Mouse (Mus musculus): ENCODE data around the gene Elobl. TPM values are rescaled to one million over a fixed set of nuclear protein-coding genes. Genes with fewer than 3 reads are reported as not detected.
"Not testable (repeated sequence)": the region's sequence is repeated elsewhere in the genome, so short reads cannot be mapped to it uniquely, and the experiment has no call there.

The Elobl gene
- total RNA-seq (2014; fragmentation: Nextera tagmentation), result not detected in 2 replicates
- not detected in 2 replicates for total RNA-seq (2017)

GRCm38 (mm10) chr11:88966881-88967361 is at the start of gene Elobl:
TSS of gene Elobl (minus strand) at chr11:88966931.
- no peak for ATAC-seq (replicated peaks; ENCODE audit: low FRiP score, low TSS enrichment, poor library complexity, severe bottlenecking)

- no peak for ATAC-seq (replicated peaks; ENCODE audit: low FRiP score, low TSS enrichment, poor library complexity, severe bottlenecking)
Observed at GRCm38 (mm10) chr11:89012241-89012640, 45.5 kb upstream of the Elobl start.

- no peak for ATAC-seq (replicated peaks; ENCODE audit: low FRiP score, low TSS enrichment, poor library complexity, severe bottlenecking)
Observed at GRCm38 (mm10) chr11:89009496-89009895, 42.8 kb upstream of the Elobl start.

- ATAC-seq (replicated peaks; ENCODE audit: low FRiP score, low TSS enrichment, poor library complexity, severe bottlenecking), result no peak
Observed at GRCm38 (mm10) chr11:89009066-89009465, 42.3 kb upstream of the Elobl start.

GRCm38 (mm10) chr11:89007582-89007981 is 40.9 kb upstream of the Elobl start:
- ATAC-seq (replicated peaks; ENCODE audit: low FRiP score, low TSS enrichment, poor library complexity, severe bottlenecking), result no peak

GRCm38 (mm10) chr11:89006404-89006803 is 39.7 kb upstream of the Elobl start:
- no peak for ATAC-seq (replicated peaks; ENCODE audit: low FRiP score, low TSS enrichment, poor library complexity, severe bottlenecking)

GRCm38 (mm10) chr11:89005473-89005872 is 38.7 kb upstream of the Elobl start:
- ATAC-seq (replicated peaks; ENCODE audit: low FRiP score, low TSS enrichment, poor library complexity, severe bottlenecking), result no peak

GRCm38 (mm10) chr11:89003726-89004125 is 37.0 kb upstream of the Elobl start:
- ATAC-seq (replicated peaks; ENCODE audit: low FRiP score, low TSS enrichment, poor library complexity, severe bottlenecking), result no peak

GRCm38 (mm10) chr11:89003078-89003477 is 36.3 kb upstream of the Elobl start:
- ATAC-seq (replicated peaks; ENCODE audit: low FRiP score, low TSS enrichment, poor library complexity, severe bottlenecking), result no peak

GRCm38 (mm10) chr11:89002621-89003020 is 35.9 kb upstream of the Elobl start:
- no peak for ATAC-seq (replicated peaks; ENCODE audit: low FRiP score, low TSS enrichment, poor library complexity, severe bottlenecking)

- ATAC-seq (replicated peaks; ENCODE audit: low FRiP score, low TSS enrichment, poor library complexity, severe bottlenecking), result no peak
Observed at GRCm38 (mm10) chr11:89002068-89002467, 35.3 kb upstream of the Elobl start.

- no peak for ATAC-seq (replicated peaks; ENCODE audit: low FRiP score, low TSS enrichment, poor library complexity, severe bottlenecking)
Observed at GRCm38 (mm10) chr11:89001569-89001968, 34.8 kb upstream of the Elobl start.

- no peak for ATAC-seq (replicated peaks; ENCODE audit: low FRiP score, low TSS enrichment, poor library complexity, severe bottlenecking)
Observed at GRCm38 (mm10) chr11:89000527-89000819, 33.7 kb upstream of the Elobl start.

- ATAC-seq (replicated peaks; ENCODE audit: low FRiP score, low TSS enrichment, poor library complexity, severe bottlenecking), result peak; percentile 16
Observed at GRCm38 (mm10) chr11:88999723-89000526, 33.2 kb upstream of the Elobl start.

GRCm38 (mm10) chr11:88998974-88999722 is 32.4 kb upstream of the Elobl start, which contains the start of gene Trim25:
TSS of gene Trim25 (plus strand) at chr11:88999376.
- peak; percentile 93 for ATAC-seq (replicated peaks; ENCODE audit: low FRiP score, low TSS enrichment, poor library complexity, severe bottlenecking)

- no peak for ATAC-seq (replicated peaks; ENCODE audit: low FRiP score, low TSS enrichment, poor library complexity, severe bottlenecking)
Observed at GRCm38 (mm10) chr11:88998406-88998805, 31.7 kb upstream of the Elobl start.

GRCm38 (mm10) chr11:88997343-88997742 is 30.6 kb upstream of the Elobl start:
- not testable (repeated sequence) for ATAC-seq (replicated peaks; ENCODE audit: low FRiP score, low TSS enrichment, poor library complexity, severe bottlenecking)

- ATAC-seq (replicated peaks; ENCODE audit: low FRiP score, low TSS enrichment, poor library complexity, severe bottlenecking), result peak; percentile 31; the same call in 1 of the 2 replicates
Observed at GRCm38 (mm10) chr11:88996427-88996826, 29.7 kb upstream of the Elobl start.

- no peak for ATAC-seq (replicated peaks; ENCODE audit: low FRiP score, low TSS enrichment, poor library complexity, severe bottlenecking)
Observed at GRCm38 (mm10) chr11:88995616-88996015, 28.9 kb upstream of the Elobl start.

GRCm38 (mm10) chr11:88994492-88994891 is 27.8 kb upstream of the Elobl start:
- no peak for ATAC-seq (replicated peaks; ENCODE audit: low FRiP score, low TSS enrichment, poor library complexity, severe bottlenecking)

GRCm38 (mm10) chr11:88993625-88994024 is 26.9 kb upstream of the Elobl start:
- ATAC-seq (replicated peaks; ENCODE audit: low FRiP score, low TSS enrichment, poor library complexity, severe bottlenecking), result peak; percentile 88

Measured in megakaryocyte-erythroid progenitor cell, adult 5-6 weeks (primary cell).